Mouse (Mus musculus) midbrain, postnatal 0 days (tissue): Measurements from ENCODE around the gene Triobp. TPM values are rescaled to one million over a fixed set of nuclear protein-coding genes. Genes with fewer than 3 reads are reported as not detected.

Source experiments
- ATAC-seq: fragments of 200-750 bp; cut with Nextera tagmentation; 2 replicates; pipeline ENCODE4 v1.8.0; 2017; ENCODE audit warnings: moderate number of reproducible peaks, mild to moderate bottlenecking, moderate TSS enrichment, moderate library complexity; ENCODE audit not compliant: low FRiP score
- DNase-seq: peaks from one replicate; pipeline ENCODE4 v3.0.0-alpha.2; 2015; ENCODE audit warnings: low spot score
- H3K27ac ChIP-seq: fragments of 300-500 bp; sonication (generic); 2 replicates; pipeline ENCODE4 v1.5.1; 2014; ENCODE audit warnings: low read depth, mild to moderate bottlenecking, low read length, mixed read lengths
- H3K27me3 ChIP-seq: fragments of 300-500 bp; sonication (generic); 2 replicates; pipeline ENCODE4 v1.6.1; 2014; ENCODE audit warnings: low read length, control low read depth, mixed read lengths; ENCODE audit not compliant: insufficient read depth
- H3K36me3 ChIP-seq: fragments of 300-500 bp; sonication (generic); 2 replicates; pipeline ENCODE4 v1.6.1; 2014; ENCODE audit warnings: low read length, control low read depth, mixed read lengths; ENCODE audit not compliant: insufficient read depth
- H3K4me1 ChIP-seq: fragments of 300-500 bp; sonication (generic); 2 replicates; pipeline ENCODE4 v1.6.1; 2014; ENCODE audit warnings: mild to moderate bottlenecking, control low read depth, antibody characterized with exemption, low read length, mixed read lengths; ENCODE audit not compliant: insufficient read depth
- H3K4me2 ChIP-seq: fragments of 300-500 bp; sonication (generic); 2 replicates; pipeline ENCODE4 v1.6.1; 2014; ENCODE audit warnings: low read depth, mild to moderate bottlenecking, low read length, mixed read lengths; ENCODE audit not compliant: poor library complexity, severe bottlenecking
- H3K4me3 ChIP-seq: fragments of 300-500 bp; sonication (generic); 2 replicates; pipeline ENCODE4 v1.5.1; 2014; ENCODE audit warnings: low read depth, mild to moderate bottlenecking, low read length, moderate library complexity
- H3K9ac ChIP-seq: fragments of 300-500 bp; sonication (generic); replicated peaks from 2 replicates; pipeline ENCODE4 v1.6.1; 2014; ENCODE audit warnings: mild to moderate bottlenecking, low read length, moderate library complexity, mixed read lengths; ENCODE audit not compliant: poor library complexity, severe bottlenecking
- H3K9me3 ChIP-seq: fragments of 300-500 bp; sonication (generic); 2 replicates; pipeline ENCODE4 v1.6.1; 2016; ENCODE audit warnings: low read length, control low read depth
- CTCF ChIP-seq: IDR thresholded peaks from 2 replicates; pipeline ENCODE4 v1.5.1; 2016; ENCODE audit warnings: antibody characterized with exemption, mild to moderate bottlenecking
- WGBS: fragments of 180-500 bp; shearing (Covaris S2); extraction: QIAGEN DNeasy Blood & Tissue Kit; methylation state at CpG from one replicate; pipeline ENCODE4 v1.1.7; 2014; 5-methylcytosine and 5-hydroxymethylcytosine counted together
- polyA plus RNA-seq: library from polyadenylated mRNA; unstranded; fragments of >200 nt; fragmentation: Nextera tagmentation; extraction: Ambion mirVana; gene quantifications from 2 replicates; pipeline ENCODE4 v1.2.1, GENCODE M21; 2015
- total RNA-seq: library from RNA; depleted of rRNA; stranded (reverse); fragments of >200 nt; gene quantifications from 2 replicates; pipeline ENCODE4 v1.2.3, GENCODE M21; 2014

Triobp gene
- total and polyA plus RNA-seq, 2 experiments from 2014 or later, result 28.4 to 40.0 TPM

DNA sequence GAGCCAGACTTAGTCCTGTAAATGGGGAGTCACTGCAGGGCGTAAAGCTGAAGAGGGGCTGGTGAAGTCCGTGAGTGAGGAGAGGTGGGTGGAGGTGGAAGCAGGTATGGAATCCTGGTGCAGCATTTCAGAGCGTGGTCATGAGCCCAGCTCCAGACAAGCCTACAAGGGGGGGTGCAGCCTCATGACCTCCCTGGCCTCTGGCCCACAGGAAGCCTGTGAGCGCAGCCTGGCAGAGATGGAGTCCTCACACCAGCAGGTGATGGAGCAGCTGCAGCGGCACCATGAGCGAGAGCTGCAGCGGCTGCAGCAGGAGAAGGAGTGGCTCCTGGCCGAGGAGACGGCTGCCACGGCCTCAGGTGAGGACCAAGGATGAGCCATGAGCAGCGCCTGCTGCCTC is 52.1 kb downstream of the Triobp start:
- TF ChIP-seq CTCF, result no peak
- Histone ChIP-seq H3K9ac (no peak overlapping the region), H3K4me3 (no peak overlapping the region), H3K27ac (no peak overlapping the region), H3K4me2 (no peak overlapping the region), H3K27me3 (no peaks in the 10 kb centered on the region), H3K4me1 (no peaks in the 10 kb centered on the region), H3K9me3 (no peaks in the 10 kb centered on the region), H3K36me3 (peaks cover 46% of the 10 kb centered on the region)
- ATAC-seq, result no peak
- DNase-seq, result no peak
- 88% methylated on average over 11 of the region's 11 CpGs for WGBS

GRCm38 (mm10) chr15:79000357-79000791 is 52.9 kb downstream of the Triobp start:
- no peak for TF ChIP-seq CTCF
- Histone ChIP-seq H3K36me3 (peaks cover 47% of the 10 kb centered on the region), H3K27me3 (no peaks in the 10 kb centered on the region), H3K27ac (no peak overlapping the region), H3K4me1 (no peaks in the 10 kb centered on the region), H3K4me2 (no peak overlapping the region), H3K9ac (no peak overlapping the region), H3K4me3 (no peak overlapping the region), H3K9me3 (no peaks in the 10 kb centered on the region)
- ATAC-seq, result no peak
- WGBS, result 83% methylated on average over 7 of the region's 7 CpGs
- no peak for DNase-seq

DNA sequence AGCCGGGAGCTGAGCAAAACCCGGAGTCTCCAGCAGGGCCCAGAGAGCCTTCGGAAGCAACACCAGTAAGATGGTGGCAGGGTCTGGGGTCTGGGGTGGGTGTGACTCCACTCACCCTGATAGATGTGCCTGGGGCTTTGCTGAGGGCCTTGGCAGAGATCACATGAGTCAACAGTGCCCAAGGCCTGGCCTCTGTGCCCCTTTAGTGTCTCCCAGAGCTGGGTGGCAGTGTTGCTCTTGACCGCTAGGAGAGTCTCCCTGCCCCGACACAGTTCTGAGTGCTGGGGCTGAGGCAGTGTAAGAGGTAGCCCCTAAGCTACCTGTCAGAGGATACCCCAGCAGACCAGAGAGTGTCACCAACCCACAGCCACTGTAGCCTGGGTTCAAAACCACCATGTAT is 54.0 kb downstream of the Triobp start:
- Histone ChIP-seq H3K36me3 (peaks cover 57% of the 10 kb centered on the region), H3K27ac (no peak overlapping the region), H3K4me1 (no peaks in the 10 kb centered on the region), H3K9me3 (no peaks in the 10 kb centered on the region), H3K27me3 (no peaks in the 10 kb centered on the region), H3K9ac (no peak overlapping the region), H3K4me3 (no peak overlapping the region), H3K4me2 (no peak overlapping the region)
- DNase-seq (no peak), ATAC-seq (no peak)
- TF ChIP-seq CTCF, result no peak
- WGBS, result 92% methylated on average over 5 of the region's 5 CpGs

DNA sequence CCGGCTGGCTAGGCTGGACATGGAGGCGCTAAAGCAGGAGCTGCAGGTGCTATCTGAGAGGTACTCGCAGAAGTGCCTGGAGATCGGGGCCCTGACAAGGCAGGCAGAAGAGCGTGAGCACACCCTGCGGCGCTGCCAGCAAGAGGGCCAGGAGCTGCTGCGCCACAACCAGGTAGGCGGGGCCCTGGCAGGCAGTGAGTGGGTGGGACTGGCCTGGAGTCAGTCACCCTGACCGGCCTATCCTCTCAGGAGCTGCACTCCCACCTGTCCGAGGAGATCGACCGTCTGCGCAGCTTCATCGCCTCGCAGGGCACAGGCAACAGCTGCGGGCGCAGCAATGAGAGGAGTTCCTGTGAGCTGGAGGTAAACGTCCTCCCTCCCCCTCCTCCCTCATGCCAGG is 54.5 kb downstream of the Triobp start:
- H3K27me3 ChIP-seq, result no peaks in the 10 kb centered on the region
- peaks cover 58% of the 10 kb centered on the region for H3K36me3 ChIP-seq
- DNase-seq (no peak), ATAC-seq (no peak)
- no peak overlapping the region for H3K4me3 ChIP-seq
- no peak overlapping the region for H3K9ac ChIP-seq
- WGBS, result 60% methylated on average over 19 of the region's 19 CpGs
- H3K9me3 ChIP-seq, result no peaks in the 10 kb centered on the region
- H3K27ac ChIP-seq, result no peak overlapping the region
- no peak overlapping the region for H3K4me2 ChIP-seq
- TF ChIP-seq CTCF, result no peak
- H3K4me1 ChIP-seq, result no peaks in the 10 kb centered on the region

DNA sequence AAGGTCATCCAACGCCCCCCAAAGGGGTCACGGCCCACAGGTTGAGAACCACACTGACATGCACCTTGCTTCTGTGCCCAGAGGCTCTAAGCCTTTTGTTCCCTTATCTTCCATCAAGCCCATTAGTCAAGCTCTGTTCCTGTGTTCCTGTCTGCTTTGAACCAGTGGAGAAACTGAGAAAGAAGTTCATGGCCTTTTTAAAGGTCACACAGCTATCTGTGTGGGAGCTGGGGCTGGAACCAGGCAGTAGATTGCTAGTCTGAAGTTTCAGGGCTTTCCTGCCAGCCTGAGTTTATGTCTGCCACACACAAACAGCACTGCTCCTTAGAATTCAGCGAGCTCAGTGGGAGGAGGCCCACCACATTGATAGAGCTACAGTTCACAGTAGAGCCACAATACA is 55.6 kb downstream of the Triobp start:
- WGBS, result 85% methylated on average over 3 of the region's 3 CpGs
- H3K36me3 ChIP-seq, result peaks cover 58% of the 10 kb centered on the region
- no peak for TF ChIP-seq CTCF
- H3K27ac ChIP-seq, result no peak overlapping the region
- H3K4me1 ChIP-seq, result no peaks in the 10 kb centered on the region
- no peaks in the 10 kb centered on the region for H3K9me3 ChIP-seq
- DNase-seq (no peak), ATAC-seq (no peak)
- no peak overlapping the region for H3K4me3 ChIP-seq
- H3K4me2 ChIP-seq, result no peak overlapping the region
- no peak overlapping the region for H3K9ac ChIP-seq
- H3K27me3 ChIP-seq, result no peaks in the 10 kb centered on the region

DNA sequence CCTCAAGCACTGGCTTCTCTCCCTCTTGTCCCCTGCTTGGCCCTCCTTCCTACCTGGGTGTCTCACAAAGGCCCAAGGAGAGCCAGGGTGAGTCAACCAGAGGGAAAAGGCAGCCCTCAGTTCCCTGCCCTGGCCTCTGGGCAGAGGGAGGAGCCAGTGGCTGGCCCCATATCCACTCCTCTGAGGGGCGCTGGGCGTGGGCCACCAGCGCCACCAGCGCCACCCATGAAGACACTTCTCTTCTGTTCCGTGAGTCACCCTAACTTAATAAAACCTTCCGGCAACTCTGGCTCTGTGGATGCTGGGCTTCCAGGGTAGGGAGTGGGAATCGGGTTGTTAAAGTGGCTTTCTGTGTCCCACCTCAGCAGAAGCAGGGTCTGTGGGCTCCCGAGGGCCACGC is 58.1 kb downstream of the Triobp start:
- Histone ChIP-seq H3K4me3 (no peak overlapping the region), H3K4me1 (no peaks in the 10 kb centered on the region), H3K9ac (no peak overlapping the region), H3K27me3 (no peaks in the 10 kb centered on the region), H3K4me2 (no peak overlapping the region), H3K36me3 (peaks cover 47% of the 10 kb centered on the region), H3K9me3 (no peaks in the 10 kb centered on the region), H3K27ac (no peak overlapping the region)
- ATAC-seq, result no peak
- no peak for DNase-seq
- WGBS, result 91% methylated on average over 9 of the region's 9 CpGs
- TF ChIP-seq CTCF, result no peak

DNA sequence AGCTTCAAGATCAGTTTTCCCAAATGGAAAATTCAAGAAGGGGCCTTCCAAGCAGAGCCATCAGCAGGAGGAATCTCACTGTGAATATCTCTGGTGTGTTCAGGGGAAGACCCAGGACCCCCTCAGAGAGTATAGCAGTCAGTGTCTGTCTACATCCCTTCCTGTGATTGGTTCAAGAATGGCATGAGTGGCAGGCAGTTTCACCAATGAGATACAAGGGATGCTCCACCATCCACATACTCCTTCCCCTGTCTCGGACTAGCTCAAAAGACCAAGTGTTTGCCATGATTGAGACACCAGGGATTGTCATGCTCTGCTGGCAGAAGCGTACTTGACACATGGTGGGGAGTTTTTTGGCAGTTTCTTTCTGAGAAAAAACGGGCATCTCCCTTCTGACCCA is 59.1 kb downstream of the Triobp start:
- DNase-seq (peak; percentile 70), ATAC-seq (no peak)
- Histone ChIP-seq H3K4me3 (no peak overlapping the region), H3K9ac (no peak overlapping the region), H3K4me1 (no peaks in the 10 kb centered on the region), H3K36me3 (peaks cover 37% of the 10 kb centered on the region), H3K27ac (no peak overlapping the region), H3K9me3 (no peaks in the 10 kb centered on the region), H3K4me2 (no peak overlapping the region), H3K27me3 (no peaks in the 10 kb centered on the region)
- no peak for TF ChIP-seq CTCF
- WGBS, result 63% methylated on average over 3 of the region's 3 CpGs
